Mouse (Mus musculus) adrenal gland, adult (tissue): ENCODE data around the gene St6galnac4.

ENCODE experiments used
- DNase-seq, 2 experiments: peaks; one replicate each; pipeline ENCODE4 v3.0.0; 2022 to 2023; ENCODE audit warnings: low spot score in 1 of 2; ENCODE audit not compliant: inconsistent age in 2 of 2

St6galnac4 gene

GRCm38 (mm10) chr2:32570698-32571494 lies 16.0 kb upstream of the St6galnac4 start, which contains the start of gene Dpm2:
Gene Dpm2 (plus strand): TSS chr2:32570858.
- DNase-seq = peak; percentile 91 to 96

GRCm38 (mm10) chr2:32572196-32572595 lies 14.7 kb upstream of the St6galnac4 start:
- DNase-seq = no peak

GRCm38 (mm10) chr2:32574497-32574896 lies 12.4 kb upstream of the St6galnac4 start, which contains the start of gene Pip5kl1:
Gene Pip5kl1 (plus strand): TSS chr2:32574797.
- DNase-seq = no peak

- DNase-seq = peak; percentile 39 to 79
Observed at GRCm38 (mm10) chr2:32574901-32575585, 11.9 kb upstream of the St6galnac4 start.

GRCm38 (mm10) chr2:32575586-32576160 lies 11.2 kb upstream of the St6galnac4 start, which contains the start of gene 9430097D07Rik:
Gene 9430097D07Rik (minus strand): TSS chr2:32575684.
- DNase-seq = no peak

- DNase-seq = no peak
Observed at GRCm38 (mm10) chr2:32576532-32576931, 10.4 kb upstream of the St6galnac4 start.

GRCm38 (mm10) chr2:32578146-32579046 lies 8.5 kb upstream of the St6galnac4 start:
- peak in 1 of 2 experiments; percentile 70 for DNase-seq

GRCm38 (mm10) chr2:32581450-32582095 lies 5.3 kb upstream of the St6galnac4 start:
- DNase-seq = peak; percentile 49 to 77

- peak; percentile 82 to 94 for DNase-seq
Observed at GRCm38 (mm10) chr2:32582830-32583799, 3.8 kb upstream of the St6galnac4 start.

- DNase-seq = no peak
Observed at GRCm38 (mm10) chr2:32585149-32585714, 1.7 kb upstream of the St6galnac4 start.

- no peak for DNase-seq
Observed at GRCm38 (mm10) chr2:32587731-32588321, 931 bp downstream of the St6galnac4 start.

- DNase-seq = peak; percentile 68 to 69
Observed at GRCm38 (mm10) chr2:32589213-32589795, 2.4 kb downstream of the St6galnac4 start.

- DNase-seq = no peak
Observed at GRCm38 (mm10) chr2:32590224-32590623, 3.3 kb downstream of the St6galnac4 start.

GRCm38 (mm10) chr2:32591249-32591648 lies 4.4 kb downstream of the St6galnac4 start:
- no peak for DNase-seq

GRCm38 (mm10) chr2:32596725-32597124 lies 9.8 kb downstream of the St6galnac4 start:
- peak; percentile 46 to 71 for DNase-seq

GRCm38 (mm10) chr2:32597248-32597647 lies 10.4 kb downstream of the St6galnac4 start:
- DNase-seq = no peak

GRCm38 (mm10) chr2:32597699-32598098 lies 10.8 kb downstream of the St6galnac4 start:
- DNase-seq = no peak

- no peak for DNase-seq
Observed at GRCm38 (mm10) chr2:32598506-32598905, 11.6 kb downstream of the St6galnac4 start.
